Mouse (Mus musculus) bone marrow macrophage, adult 2 months (primary cell): Measurements from ENCODE around the gene 3110070M22Rik. TPM values are rescaled to one million over a fixed set of nuclear protein-coding genes. Genes with fewer than 3 reads are reported as not detected.
"Not testable (repeated sequence)": the region's sequence is repeated elsewhere in the genome, so short reads cannot be mapped to it uniquely, and the experiment has no call there.

Experiments
- H3K27ac ChIP-seq: 2 replicates; pipeline ENCODE4 v1.5.1; 2012; ENCODE audit warnings: low read depth, low read length; ENCODE audit not compliant: insufficient read depth
- H3K4me1 ChIP-seq: 2 replicates; pipeline ENCODE4 v1.6.1; 2012; ENCODE audit warnings: low read length; ENCODE audit not compliant: control insufficient read depth, insufficient read depth
- H3K4me3 ChIP-seq: 2 replicates; pipeline ENCODE4 v1.5.1; 2012; ENCODE audit warnings: mild to moderate bottlenecking, low read length, moderate library complexity; ENCODE audit not compliant: insufficient read depth
- CTCF ChIP-seq: IDR thresholded peaks from 2 replicates; pipeline ENCODE4 v1.5.1; 2012; ENCODE audit warnings: low read depth, mild to moderate bottlenecking, low read length, moderate library complexity
- POLR2A ChIP-seq: IDR thresholded peaks from 2 replicates; pipeline ENCODE4 v1.6.1; 2012; ENCODE audit warnings: mild to moderate bottlenecking, low read depth, low read length, borderline replicate concordance
- polyA plus RNA-seq: library from polyadenylated mRNA; stranded (reverse); fragments of >200 nt; gene quantifications from 2 replicates; pipeline ENCODE4 v1.2.4, GENCODE M21; 2012; ENCODE audit not compliant: missing spikeins, insufficient read depth, insufficient read length

3110070M22Rik gene
- polyA plus RNA-seq, result 0.50 and 1.2 TPM in 2 replicates

DNA sequence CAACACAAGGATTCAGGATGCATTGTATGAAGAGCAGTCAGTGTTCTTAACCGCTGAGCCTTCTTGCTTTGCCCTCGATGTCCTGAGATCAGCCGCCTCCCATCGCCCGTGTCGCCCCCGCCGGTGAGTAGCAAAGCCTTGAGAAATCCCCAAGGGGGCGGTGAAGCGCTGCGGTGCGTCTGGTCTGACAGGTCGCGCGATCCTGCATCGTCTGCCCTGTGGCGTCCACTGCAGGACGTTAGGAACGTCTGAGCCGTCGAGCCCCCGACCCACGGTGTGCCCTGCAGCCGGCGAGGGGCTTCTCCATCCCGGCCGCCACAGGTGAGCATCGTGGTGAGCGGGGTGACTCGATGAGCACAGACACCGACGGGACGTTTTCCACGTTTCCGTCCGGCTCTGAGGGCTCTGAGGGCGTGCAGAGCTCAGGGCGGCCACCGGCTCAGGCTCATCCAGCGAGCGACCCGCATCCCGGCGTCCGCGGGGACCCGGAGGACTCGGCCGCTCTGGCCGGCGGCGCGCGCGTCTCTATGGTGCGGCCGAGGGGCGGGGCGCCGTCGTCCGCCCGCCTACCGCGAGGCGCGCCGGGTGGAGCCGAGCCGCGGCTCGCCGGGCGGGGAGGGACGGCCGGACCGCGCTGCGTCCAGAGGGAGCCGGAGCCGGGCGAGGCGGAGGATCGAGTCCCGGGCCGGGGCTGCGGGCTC is at the start of gene 3110070M22Rik, which contains the start of gene Tmem267:
Gene 3110070M22Rik, minus strand, starts transcription at position 504 of the 701 bp plus-strand sequence.
Gene Tmem267, plus strand, starts transcription at position 160 of the 701 bp plus-strand sequence.
- Histone ChIP-seq H3K27ac (no peak within 1 kb of the TSS), H3K4me3 (no peak within 1 kb of the TSS; the same call in 1 of the 2 replicates), H3K4me1 (no peaks in the 10 kb centered on the region)
- no peak for TF ChIP-seq CTCF

DNA sequence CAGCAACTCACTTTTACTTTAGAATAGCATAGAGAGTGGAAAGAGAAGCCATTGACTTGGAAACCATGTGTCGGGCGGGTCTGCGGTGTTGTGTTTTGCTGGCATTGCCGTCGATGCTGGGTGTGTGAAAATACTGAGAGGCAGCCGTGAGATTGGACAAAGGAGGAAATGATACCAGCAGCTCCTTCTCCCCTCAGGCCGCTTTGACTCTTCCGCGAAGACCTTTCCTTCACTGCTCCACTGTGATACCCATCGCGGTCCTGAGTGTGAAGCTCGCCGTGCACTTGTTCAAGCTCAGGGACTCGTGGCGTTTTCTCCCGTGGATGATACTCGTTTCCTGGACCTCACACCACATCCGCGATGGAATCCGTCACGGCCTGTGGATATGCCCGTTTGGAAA is 6.8 kb upstream of the 3110070M22Rik start:
- not testable (repeated sequence) for H3K27ac ChIP-seq, H3K4me1 ChIP-seq, H3K4me3 ChIP-seq

DNA sequence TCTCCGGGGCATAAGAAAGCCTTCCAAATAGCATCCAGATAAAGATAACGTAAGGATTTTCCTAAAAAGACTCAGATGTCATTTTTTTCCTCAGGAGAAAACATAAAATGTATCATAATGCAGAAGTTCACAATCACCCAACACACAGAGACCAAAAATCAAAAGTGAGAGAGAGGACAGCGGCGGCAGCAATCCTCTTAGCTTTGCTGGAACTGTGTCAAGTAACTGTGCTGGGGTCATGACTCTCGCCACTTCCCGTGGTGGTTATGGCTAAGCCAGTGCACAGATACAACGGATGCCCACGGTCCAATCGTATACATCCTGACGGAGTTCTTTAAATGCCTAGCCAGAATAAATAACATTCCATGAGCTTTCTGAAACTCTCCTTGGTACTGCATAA is 3.9 kb upstream of the 3110070M22Rik start:
- not testable (repeated sequence) for H3K27ac ChIP-seq, H3K4me3 ChIP-seq, H3K4me1 ChIP-seq

DNA sequence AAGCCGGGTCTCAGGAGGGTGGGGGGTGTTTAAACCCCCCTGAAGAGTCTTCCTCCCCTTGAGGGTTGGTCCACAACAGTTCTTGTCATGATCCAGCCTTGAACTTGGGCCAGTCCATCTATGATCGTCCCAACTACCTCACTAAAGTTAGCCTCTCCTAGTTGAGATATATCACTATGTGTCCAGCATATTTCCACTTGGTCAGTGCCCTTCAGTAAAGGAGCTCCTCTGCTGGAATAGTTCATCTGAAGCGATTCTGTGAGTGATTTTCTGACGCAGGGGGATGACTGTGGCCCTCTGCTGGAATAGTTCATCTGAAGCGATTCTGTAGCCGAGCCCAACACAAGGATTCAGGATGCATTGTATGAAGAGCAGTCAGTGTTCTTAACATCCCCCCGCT is 829 bp downstream of the 3110070M22Rik start:
- Histone ChIP-seq H3K27ac (no peak overlapping the region), H3K4me3 (no peak overlapping the region; the same call in 1 of the 2 replicates), H3K4me1 (no peaks in the 10 kb centered on the region)
- TF ChIP-seq CTCF, result no peak
- no peak for TF ChIP-seq POLR2A

DNA sequence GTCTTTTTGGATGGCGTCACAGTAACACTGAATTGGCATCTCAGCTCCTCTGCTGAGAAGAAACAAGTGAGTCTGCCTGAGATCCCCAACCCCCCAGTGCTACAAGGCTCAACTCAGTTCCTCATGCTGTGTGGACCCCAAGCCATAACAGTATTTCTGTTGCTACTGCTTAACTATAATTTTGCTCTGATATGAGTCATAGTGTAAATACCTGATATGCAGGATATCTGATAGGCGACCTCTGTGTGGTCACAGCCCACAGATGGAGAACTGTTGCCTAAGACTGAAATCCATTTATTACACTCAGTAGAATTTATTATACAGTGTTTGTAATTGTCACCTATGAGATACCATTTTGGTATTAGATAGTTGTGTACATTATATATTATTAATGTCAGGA is 10.4 kb downstream of the 3110070M22Rik start:
- Histone ChIP-seq H3K27ac (no peak overlapping the region), H3K4me3 (no peak overlapping the region), H3K4me1 (no peaks in the 10 kb centered on the region)
- TF ChIP-seq CTCF, result no peak
- no peak for TF ChIP-seq POLR2A

DNA sequence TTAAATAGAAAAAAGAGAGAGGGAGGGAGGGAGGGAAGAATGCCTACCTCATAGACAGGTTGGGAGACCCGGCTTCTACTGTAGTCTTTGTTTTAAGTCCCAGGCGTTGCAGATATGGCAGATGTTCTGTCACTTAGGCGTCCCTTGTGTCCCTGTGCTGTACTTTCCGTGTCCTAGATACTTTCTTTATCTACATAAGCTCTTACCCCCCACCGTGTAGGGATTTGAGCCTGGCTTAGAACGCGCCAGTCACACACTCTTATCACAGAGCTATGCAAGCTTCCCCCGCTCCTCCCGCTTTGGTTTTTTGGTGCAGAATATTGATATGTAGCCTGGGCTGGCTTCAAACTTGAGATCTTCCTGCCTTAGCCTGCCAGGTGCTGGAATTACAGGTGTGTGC is 11.6 kb downstream of the 3110070M22Rik start:
- TF ChIP-seq CTCF (no peak), POLR2A (no peak)
- Histone ChIP-seq H3K4me3 (no peak overlapping the region), H3K27ac (no peak overlapping the region), H3K4me1 (no peaks in the 10 kb centered on the region)

DNA sequence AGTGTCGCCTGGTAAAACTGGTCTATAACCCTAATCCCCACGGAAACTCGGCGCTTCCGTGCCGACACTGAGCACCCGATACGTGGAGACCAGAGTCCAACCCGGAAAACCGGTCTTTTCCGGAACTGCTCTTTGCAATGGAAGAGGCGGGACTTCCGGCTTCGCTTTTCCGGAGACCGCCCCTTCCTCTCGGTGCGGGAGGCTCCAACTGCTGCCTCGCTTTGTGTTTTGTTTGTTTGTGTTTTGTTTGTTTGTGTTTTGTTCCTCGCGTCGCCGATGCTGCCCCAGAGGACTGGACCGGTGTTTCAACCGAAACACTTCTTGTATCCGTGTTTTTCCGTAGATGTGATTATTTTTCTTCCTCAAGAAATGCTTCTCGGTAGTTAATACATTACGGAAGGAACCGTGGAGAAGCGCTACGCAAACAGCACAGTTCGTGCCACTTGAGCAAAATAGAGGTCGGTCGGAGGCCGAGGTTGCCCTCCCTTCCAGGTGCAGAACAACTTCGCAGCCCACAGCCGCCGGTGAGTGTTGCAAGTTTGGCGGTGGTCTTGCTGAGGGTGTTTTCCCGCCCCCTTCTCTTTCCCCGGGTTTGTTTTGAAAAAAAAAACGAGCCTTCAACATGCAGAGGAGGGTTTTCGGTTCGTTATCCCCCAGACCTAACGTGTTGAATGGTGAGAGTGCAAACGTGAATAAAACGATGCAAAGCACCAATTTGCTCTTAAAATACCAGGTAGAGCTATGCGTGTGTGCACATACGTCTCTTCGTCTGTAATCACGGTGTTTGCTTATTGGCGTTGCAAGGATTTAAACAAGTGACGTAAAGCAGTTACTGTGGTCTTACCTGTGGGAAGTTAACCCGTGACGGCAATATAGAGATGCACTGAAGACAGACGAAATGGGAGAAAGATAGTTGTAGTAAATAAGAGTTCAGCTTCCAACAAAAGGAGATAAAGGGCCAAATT is 25.3 kb downstream of the 3110070M22Rik start, which contains the start of gene 4833420G17Rik:
Gene 4833420G17Rik, plus strand, starts transcription at position 173 of the 965 bp plus-strand sequence.
- Histone ChIP-seq H3K4me3 (peak within 1 kb of the TSS; percentile 86), H3K27ac (peak within 1 kb of the TSS; percentile 82), H3K4me1 (peaks cover 11% of the 10 kb centered on the region)
- TF ChIP-seq POLR2A, result peak; percentile 86; the same call in 1 of the 2 replicates
- TF ChIP-seq CTCF, result no peak

DNA sequence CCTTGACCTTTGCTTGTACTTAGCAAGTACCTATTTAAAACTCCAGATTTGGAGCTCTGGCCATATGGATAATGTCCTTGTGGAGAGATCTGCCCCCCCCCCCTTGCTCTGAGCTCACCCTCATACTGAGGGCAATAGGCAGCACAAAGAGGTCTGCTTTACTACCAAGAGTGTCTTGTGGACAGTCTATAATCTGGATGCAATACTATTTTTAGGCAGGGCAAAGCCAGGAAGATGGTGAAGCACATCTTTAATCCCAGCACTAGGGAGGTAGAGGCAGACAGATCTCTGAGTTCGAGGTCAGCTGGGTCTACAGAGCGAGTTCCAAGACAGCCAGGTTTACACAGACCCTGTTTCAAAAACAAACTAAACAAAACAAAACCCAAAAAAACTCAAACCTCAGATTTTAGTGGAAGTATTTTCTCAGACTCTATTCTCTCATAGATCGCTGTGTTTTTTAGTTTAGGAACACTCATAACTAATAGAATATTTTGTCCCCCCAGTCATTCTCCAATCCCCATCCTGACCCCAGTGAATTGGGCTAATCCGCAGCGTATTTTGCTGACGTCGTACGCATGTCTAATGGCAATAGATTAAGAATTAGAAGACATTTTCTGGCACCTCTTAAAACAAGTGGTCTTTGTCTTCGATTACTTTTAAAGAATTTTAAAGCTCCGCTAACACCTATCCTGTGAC is 26.1 kb downstream of the 3110070M22Rik start:
- H3K27ac ChIP-seq, result peak overlapping the region; percentile 82
- no peak for TF ChIP-seq POLR2A
- TF ChIP-seq CTCF, result no peak

DNA sequence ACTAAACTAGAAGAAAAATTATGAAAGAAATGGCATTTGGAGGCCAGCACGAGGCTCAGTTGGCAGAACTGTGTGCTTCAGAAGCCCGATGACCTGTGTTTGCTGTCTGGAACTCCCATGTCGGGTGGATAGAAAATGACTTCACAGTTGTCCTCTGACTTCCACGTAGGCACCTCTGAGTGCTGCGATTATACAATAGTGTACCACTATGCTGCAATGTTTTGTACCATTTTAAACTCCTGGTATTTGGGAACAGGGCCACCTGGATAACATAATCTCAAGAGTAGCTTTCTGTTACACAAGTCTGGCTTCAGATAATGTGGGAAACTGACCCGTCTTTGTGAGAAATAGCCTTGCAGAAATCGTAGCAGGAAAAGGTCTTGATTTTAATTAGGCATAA is 31.8 kb downstream of the 3110070M22Rik start:
- peaks cover 4% of the 10 kb centered on the region for H3K4me1 ChIP-seq
- H3K27ac ChIP-seq, result no peak overlapping the region
- no peak overlapping the region for H3K4me3 ChIP-seq
- TF ChIP-seq CTCF (no peak), POLR2A (no peak)

More for the DNA sequence above, 26.1 kb downstream of the 3110070M22Rik start:
- Histone ChIP-seq H3K4me3 (peak overlapping the region; percentile 86), H3K4me1 (peaks cover 5% of the 10 kb centered on the region)
